Mouse (Mus musculus): ENCODE results near the gene Prss42. TPM values are rescaled to one million over a fixed set of nuclear protein-coding genes. Genes with fewer than 3 reads are reported as not detected.

Gene Prss42
- polyA plus RNA-seq (2012; rRNA removed) = 0.07 and 0.19 TPM in 2 replicates

DNA sequence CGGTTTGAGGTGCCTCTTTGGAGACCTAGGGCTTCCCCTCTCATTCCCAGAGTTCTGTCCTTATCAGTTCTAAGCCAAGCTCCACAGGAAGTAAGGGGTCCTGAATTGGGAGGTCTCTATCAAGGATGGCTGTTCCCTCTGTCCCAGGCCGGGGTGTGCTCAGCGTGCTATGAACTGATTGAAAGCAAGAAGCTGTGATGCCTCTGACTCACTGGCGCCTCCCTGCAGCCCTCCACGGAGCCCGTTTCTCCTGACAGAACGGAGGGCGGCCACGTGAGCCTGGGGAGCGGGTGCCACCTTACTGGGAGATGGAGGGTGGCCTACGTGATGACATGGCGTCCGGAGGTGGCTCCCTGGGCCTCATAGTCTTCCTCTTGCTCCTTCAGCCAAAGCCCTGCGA, at the start of gene Prss42:
Gene Prss42, plus strand, starts transcription at position 301 of the 400 bp plus-strand sequence.
- DNase-seq (ENCODE audit: low read depth) = no peak

- DNase-seq (ENCODE audit: low read depth) = no peak
Measured at GRCm38 (mm10) chr9:110748451-110748850, 49.5 kb upstream of the Prss42 start.

DNA sequence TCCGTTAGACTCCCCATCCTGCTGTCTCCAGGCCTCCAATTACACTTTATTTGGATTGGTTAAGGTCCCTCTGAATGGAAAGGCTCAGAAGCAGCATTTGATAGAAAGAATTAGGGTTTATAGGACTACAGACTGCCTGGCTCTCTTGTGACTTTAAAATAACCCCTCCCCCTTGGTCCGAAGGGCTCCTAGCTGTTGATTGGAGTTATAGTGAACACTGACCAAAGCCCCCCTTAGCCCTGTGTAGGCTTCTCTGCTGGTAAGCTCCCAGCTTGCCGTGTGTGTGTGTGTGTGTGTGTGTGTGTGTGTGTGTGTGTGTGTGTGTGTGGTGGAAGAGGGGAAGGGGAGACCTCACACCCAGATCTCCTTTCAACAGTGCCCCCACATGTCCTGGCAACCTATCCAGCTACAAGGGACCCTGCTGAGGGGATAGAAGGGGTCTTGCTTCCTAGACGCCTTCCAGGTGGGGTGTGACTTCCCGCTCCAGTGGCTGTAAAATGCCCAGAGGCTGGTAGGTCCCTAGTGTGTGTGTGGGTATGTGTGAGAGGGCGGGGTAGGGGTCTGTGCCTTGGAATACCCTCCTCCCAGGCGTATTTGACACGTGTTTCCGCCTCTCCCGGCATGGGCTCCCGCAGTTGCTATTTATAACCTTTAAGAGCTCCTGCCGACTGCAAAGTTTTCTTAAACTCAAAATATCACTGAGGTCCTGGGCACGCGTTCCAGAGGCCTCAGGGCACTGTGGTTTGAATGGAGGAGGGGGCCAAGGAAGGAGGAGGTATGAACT, 47.4 kb upstream of the Prss42 start:
- DNase-seq (ENCODE audit: low read depth) = no peak

- no peak for DNase-seq (ENCODE audit: low read depth)
Measured at GRCm38 (mm10) chr9:110751412-110751811, 46.6 kb upstream of the Prss42 start.

- DNase-seq (ENCODE audit: low read depth) = no peak
Measured at GRCm38 (mm10) chr9:110752917-110753435, 45.0 kb upstream of the Prss42 start.

GRCm38 (mm10) chr9:110753773-110754172, 44.2 kb upstream of the Prss42 start:
- no peak for DNase-seq (ENCODE audit: low read depth)

GRCm38 (mm10) chr9:110757816-110758215, 40.1 kb upstream of the Prss42 start:
- DNase-seq (ENCODE audit: low read depth) = no peak

GRCm38 (mm10) chr9:110758605-110759004, 39.4 kb upstream of the Prss42 start:
- no peak for DNase-seq (ENCODE audit: low read depth)

DNA sequence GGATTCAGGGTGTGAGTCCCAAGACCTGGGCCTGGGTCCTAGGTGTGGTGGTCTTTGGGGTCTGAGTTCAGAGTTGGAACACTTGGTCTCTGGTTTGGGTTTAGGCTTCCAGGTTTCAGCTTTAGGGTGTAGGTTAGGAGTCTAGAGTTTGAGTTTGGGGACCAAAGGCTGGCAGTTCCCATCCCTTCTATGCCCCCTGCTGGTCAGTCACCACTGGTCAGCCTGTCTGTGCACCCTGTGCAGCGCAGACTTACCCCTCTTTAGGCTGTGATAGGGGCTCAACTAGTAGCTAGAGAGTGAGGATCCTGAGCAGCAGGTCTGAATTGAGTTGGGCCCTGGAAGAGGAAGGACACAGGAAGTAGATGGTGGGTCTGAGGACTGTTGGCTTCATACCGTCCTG, 38.7 kb upstream of the Prss42 start:
- DNase-seq (ENCODE audit: low read depth) = no peak

DNA sequence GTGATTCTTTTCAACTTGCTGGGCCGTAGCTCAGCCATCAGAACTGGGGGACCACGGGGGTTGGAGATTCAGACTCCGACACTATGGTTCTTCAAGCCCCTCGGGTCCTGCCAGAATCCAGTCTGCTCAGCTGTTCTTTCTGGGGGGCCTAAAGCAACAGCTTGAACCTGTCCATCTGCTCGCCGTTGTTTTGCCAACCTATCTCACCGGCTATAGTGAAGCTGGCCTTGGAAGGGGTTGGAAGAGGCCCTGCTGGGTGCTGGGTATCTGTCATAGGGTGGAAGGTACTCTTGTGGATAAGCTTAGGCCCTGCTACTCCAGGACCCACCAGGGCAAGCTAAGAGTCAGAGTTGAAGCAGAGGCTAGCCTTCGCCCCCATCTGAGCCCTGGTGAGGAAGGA, 37.1 kb upstream of the Prss42 start:
- no peak for DNase-seq (ENCODE audit: low read depth)

GRCm38 (mm10) chr9:110762763-110763162, 35.2 kb upstream of the Prss42 start:
- DNase-seq (ENCODE audit: low read depth) = no peak

DNA sequence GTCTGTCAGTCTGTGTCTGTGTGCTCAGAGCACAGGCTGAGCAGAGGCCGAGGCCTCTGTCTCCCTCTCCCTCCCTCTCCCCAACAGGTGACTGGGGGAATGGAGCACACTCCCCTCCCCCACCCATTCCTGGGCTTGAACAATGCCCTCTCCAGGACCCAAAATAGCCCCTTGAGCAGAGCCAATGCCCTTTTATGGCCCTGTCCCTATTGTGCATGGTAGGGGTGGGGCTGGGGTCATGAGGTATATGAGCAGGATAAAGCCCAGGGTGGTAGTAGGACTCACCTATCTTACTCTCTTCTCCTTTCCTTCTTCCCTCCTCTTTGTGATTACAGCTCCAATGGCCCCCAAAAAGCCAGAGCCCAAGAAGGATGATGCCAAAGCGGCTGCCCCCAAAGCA, 34.6 kb upstream of the Prss42 start:
- no peak for DNase-seq (ENCODE audit: low read depth)

DNA sequence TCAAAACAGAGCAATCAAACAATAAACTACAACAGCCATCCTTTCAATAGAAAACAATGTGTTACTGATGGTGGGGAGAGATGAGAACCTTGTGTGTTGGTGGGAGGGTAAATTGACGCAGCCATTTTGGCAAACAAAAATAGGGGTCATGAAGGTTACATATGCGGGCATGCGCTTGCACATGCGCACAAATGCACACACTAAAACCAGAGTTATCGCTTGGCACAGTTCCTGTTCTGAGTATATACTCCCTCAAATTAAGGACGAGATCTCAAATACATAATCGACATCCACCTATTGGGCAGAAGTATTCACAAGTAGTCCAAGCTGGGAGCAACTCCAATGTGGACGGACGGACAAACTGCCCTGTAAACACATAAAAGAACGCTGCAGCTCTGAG, 25.6 kb upstream of the Prss42 start:
- DNase-seq (ENCODE audit: low read depth) = no peak

DNA sequence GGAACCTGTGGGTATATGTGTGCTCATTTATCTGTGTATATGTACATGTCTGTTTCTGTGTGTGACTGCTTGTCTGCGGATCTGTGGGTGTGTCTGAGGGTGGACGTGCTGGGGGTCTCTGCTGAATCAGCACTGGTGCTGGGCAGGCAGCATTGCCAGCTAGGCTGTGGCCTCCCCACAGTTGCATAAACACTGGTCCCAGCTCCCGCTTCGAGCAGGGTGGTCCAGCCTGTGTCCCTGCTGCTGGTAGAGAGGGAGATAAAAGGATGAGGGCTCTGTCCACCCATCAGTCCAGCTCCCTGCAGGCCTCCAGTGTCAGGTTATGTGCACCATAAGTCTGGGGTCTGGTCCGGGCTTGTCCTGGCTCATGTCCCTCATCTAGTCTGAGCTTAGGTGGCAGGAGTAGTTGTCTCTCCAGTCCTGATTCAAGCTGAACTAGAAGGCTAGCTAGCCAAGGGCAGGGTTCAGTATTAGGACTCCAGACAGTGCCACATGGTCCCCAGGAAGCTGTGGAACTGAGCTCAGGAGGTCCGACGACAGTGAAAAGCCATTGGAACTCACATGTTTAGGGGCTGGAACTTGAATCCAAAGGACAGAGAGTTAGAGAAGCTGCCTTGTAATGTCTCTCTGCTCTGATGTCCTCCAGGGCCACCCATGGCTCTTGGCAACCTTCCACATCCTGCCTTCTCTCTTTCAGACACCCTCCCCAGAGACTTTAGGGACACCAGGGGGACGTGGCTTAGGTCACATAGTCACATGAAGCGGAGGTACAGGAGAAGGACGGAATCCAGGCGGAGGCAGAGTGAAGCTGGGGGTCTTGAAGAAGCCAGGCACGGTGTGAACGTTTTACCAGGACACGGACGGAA, 23.3 kb upstream of the Prss42 start:
- DNase-seq (ENCODE audit: low read depth) = no peak

GRCm38 (mm10) chr9:110775269-110776022, 22.5 kb upstream of the Prss42 start:
- no peak for DNase-seq (ENCODE audit: low read depth)

GRCm38 (mm10) chr9:110778100-110778499, 19.9 kb upstream of the Prss42 start:
- DNase-seq (ENCODE audit: low read depth) = no peak

GRCm38 (mm10) chr9:110778559-110778958, 19.4 kb upstream of the Prss42 start:
- DNase-seq (ENCODE audit: low read depth) = no peak

GRCm38 (mm10) chr9:110779242-110779913, 18.6 kb upstream of the Prss42 start:
- DNase-seq (ENCODE audit: low read depth) = no peak

DNA sequence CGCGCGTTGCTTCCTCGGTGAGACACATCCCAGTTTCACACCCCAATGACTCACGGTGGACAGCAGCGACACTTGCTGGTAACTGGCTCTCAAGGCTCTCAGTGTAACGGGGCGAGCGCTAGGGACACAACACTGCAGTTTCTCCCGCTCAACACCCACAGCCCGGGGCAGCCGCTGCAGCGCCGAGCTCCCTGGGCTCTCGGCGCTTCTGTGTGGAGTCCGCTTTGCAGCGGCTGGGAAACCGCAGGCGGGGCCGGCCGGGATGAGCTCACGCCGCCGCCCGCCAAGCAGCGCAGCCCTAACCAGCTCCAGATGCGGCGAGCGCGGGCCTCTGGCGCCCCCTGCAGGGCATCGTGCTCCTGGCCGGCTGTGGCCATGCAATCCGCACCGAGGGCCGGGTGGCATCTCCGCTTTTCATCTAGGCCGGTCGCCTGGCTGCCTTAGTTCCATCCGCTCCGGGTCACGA, 16.7 kb upstream of the Prss42 start:
- DNase-seq (ENCODE audit: low read depth) = peak; percentile 23

GRCm38 (mm10) chr9:110781731-110782130, 16.2 kb upstream of the Prss42 start:
- no peak for DNase-seq (ENCODE audit: low read depth)

DNA sequence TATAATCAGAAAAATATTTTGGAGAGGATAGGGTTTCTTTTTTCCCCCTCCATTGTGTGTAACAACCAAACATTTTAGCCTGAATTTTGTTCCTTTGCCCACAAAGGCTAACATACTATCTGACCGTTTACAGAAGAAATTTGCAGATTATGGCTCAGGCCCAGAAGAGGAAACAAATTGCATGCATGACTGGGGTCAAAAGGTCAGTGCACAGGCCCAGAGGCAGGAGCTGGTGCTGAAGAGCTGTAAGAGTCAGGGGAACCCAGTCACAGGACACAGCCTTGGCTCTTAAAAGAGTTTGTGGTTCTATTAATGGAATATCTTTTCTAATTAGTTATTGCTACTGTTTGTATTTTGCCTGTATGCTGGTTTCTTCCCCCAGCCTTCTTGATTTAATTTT, 14.4 kb upstream of the Prss42 start:
- no peak for DNase-seq (ENCODE audit: low read depth)
